In the genomic region with DNA sequence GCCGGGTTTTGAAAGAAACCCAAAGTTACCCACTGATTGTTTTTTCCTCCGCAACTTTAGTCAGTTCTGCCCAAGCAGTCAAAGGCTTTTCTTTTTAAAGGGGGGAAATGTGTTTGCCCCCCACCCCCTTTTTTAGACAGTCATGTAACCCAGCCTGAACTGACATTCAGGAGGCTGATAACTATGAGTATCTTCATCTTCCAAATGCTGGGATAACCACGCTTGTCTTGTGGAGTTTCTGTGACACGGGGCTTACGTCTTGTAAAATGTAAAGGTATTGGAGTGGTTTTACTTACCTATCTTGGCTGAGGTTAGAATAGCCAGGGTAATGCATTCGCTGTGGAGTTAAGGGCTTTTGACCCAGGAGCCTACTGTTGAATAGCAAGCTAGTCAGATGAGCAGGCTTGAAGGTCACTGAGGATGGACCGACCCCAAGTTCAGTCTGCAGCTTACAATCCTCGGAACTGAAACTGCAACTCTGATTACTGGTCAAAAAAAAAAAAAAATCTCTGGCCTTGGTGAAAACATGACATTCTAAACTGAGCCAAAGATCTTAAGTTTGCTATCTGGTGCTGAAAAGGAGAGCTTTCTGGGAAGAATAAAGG, we compare ENCODE assay signal across 8 mouse cellular contexts. TPM values are rescaled to one million over a fixed set of nuclear protein-coding genes. Genes with fewer than 3 reads are reported as not detected.
DNase-seq lines count a peak whose midpoint lies in the region; ATAC-seq and TF ChIP-seq lines count a peak whose summit lies in the region.

A gene (minus strand): TSS at position 318 of the 605 bp plus-strand sequence.

- peak; percentile 40 for DNase-seq in lung, postnatal 0 days (ENCODE audit: low spot score)
- no peak for DNase-seq in lung, postnatal 36 days
- DNase-seq in brain, adult 2 months (ENCODE audit: low read depth, low spot score) = peak; percentile 24
- no peak for DNase-seq in gastrocnemius, postnatal 36 days
- no peak for DNase-seq in liver, embryonic 14.5 days (ENCODE audit: low read depth in 3 of 3, low spot score in 3 of 3)
- no peak for DNase-seq in right cerebral cortex, postnatal 4 days
- DNase-seq in urinary bladder, postnatal 25 days (ENCODE audit: low spot score) = no peak

- H3K4me1 ChIP-seq in lung, postnatal 0 days (ENCODE audit: insufficient read depth, low read depth, low read length) = no peaks in the 10 kb centered on the region
- H3K4me1 ChIP-seq in intestine, postnatal 0 days (replicated peaks; ENCODE audit: control insufficient read depth, insufficient read depth, low read length) = no peaks in the 10 kb centered on the region
- peaks cover 9% of the 10 kb centered on the region in 2 experiments for H3K4me1 ChIP-seq in liver, embryonic 14.5 days (replicated peaks; ENCODE audit: control insufficient read depth in 2 of 2, insufficient read depth in 2 of 2, low read length in 1 of 2)

- peak within 1 kb of the TSS; percentile 57 for H3K9ac ChIP-seq in lung, postnatal 0 days (replicated peaks; ENCODE audit: low read depth)
- peak within 1 kb of the TSS; percentile 73 for H3K9ac ChIP-seq in intestine, postnatal 0 days (ENCODE audit: low read depth, low read length)
- peak within 1 kb of the TSS; percentile 89 for H3K9ac ChIP-seq in liver, embryonic 14.5 days (replicated peaks)

- no peaks in the 10 kb centered on the region for H3K27me3 ChIP-seq in lung, postnatal 0 days (replicated peaks; ENCODE audit: insufficient read depth, low read length)
- no peaks in the 10 kb centered on the region for H3K27me3 ChIP-seq in intestine, postnatal 0 days (replicated peaks; ENCODE audit: control insufficient read depth, insufficient read depth, low read length)
- H3K27me3 ChIP-seq in liver, embryonic 14.5 days (ENCODE audit: control insufficient read depth, insufficient read depth, low read length) = no peaks in the 10 kb centered on the region

- TF ChIP-seq CTCF in lung, postnatal 0 days (IDR thresholded peaks at IDR 0.05) = no peak
- TF ChIP-seq CTCF in intestine, postnatal 0 days (IDR thresholded peaks at IDR 0.05; ENCODE audit: low read depth) = no peak
- no peak for TF ChIP-seq CTCF in liver, embryonic 14.5 days (IDR thresholded peaks at IDR 0.05; ENCODE audit: low read depth)

- no peaks in the 10 kb centered on the region for H3K9me3 ChIP-seq in lung, postnatal 0 days (ENCODE audit: low read length)
- H3K9me3 ChIP-seq in intestine, postnatal 0 days (ENCODE audit: control insufficient read depth) = no peaks in the 10 kb centered on the region
- H3K9me3 ChIP-seq in liver, embryonic 14.5 days (ENCODE audit: control insufficient read depth, low read length) = no peaks in the 10 kb centered on the region

- H3K36me3 ChIP-seq in lung, postnatal 0 days (ENCODE audit: insufficient read depth, low read length) = no peaks in the 10 kb centered on the region
- 0 out of 2 replicates have a peak, but pooled peaks cover 3% of the 10 kb centered on the region for H3K36me3 ChIP-seq in intestine, postnatal 0 days (ENCODE audit: control insufficient read depth, insufficient read depth)
- H3K36me3 ChIP-seq in liver, embryonic 14.5 days (replicated peaks; ENCODE audit: control insufficient read depth, insufficient read depth, low read depth) = no peaks in the 10 kb centered on the region

- intact Hi-C loops in gastrocnemius, postnatal 36 days (cut with DNase I) = no loop called here

- no peak for ATAC-seq in lung, postnatal 0 days
- ATAC-seq in intestine, postnatal 0 days = peak; percentile 19; the same call in 1 of the 2 replicates
- peak; percentile 0; the same call in 1 of the 2 replicates for ATAC-seq in liver, embryonic 14.5 days (ENCODE audit: insufficient read depth)

- H3K4me2 ChIP-seq in lung, postnatal 0 days (replicated peaks; ENCODE audit: low read depth, low read length) = peak within 1 kb of the TSS; percentile 69
- peak within 1 kb of the TSS; percentile 80 for H3K4me2 ChIP-seq in intestine, postnatal 0 days (replicated peaks; ENCODE audit: low read depth)
- peak within 1 kb of the TSS; percentile 90 for H3K4me2 ChIP-seq in liver, embryonic 14.5 days (ENCODE audit: low read depth)

- TF ChIP-seq EP300 in lung, postnatal 0 days (IDR thresholded peaks at IDR 0.05) = no peak; the same call in 1 of the 2 replicates
- no peak for TF ChIP-seq EP300 in liver, embryonic 14.5 days (IDR thresholded peaks at IDR 0.05; ENCODE audit: low read depth)

- H3K4me3 ChIP-seq in lung, postnatal 0 days (ENCODE audit: low read depth, low read length) = peak within 1 kb of the TSS; percentile 84
- H3K4me3 ChIP-seq in intestine, postnatal 0 days (ENCODE audit: low read depth, low read length) = peak within 1 kb of the TSS; percentile 86
- H3K4me3 ChIP-seq in liver, embryonic 14.5 days (ENCODE audit: insufficient read depth in 1 of 2, low read depth in 2 of 2, low read length in 2 of 2) = peak within 1 kb of the TSS; percentile 81 to 90

- WGBS in lung, postnatal 0 days = 2% methylated on average over 8 of the region's 8 CpGs
- WGBS in intestine, postnatal 0 days = under 1% methylated on average over 8 of the region's 8 CpGs
- WGBS in liver, embryonic 14.5 days (ENCODE audit: insufficient replicate concordance) = 2% methylated on average over 8 of the region's 8 CpGs

- peak within 1 kb of the TSS; percentile 87 for H3K27ac ChIP-seq in lung, postnatal 0 days (ENCODE audit: low read length)
- peak within 1 kb of the TSS; percentile 94 for H3K27ac ChIP-seq in intestine, postnatal 0 days (ENCODE audit: low read depth, low read length)
- H3K27ac ChIP-seq in liver, embryonic 14.5 days = peak within 1 kb of the TSS; percentile 83

RNA-seq across cellular contexts. Expression of the gene that starts here (rescaled TPM):
- 34.3 and 34.8 TPM in 2 replicates for polyA plus RNA-seq in lung, postnatal 0 days (2015; fragmentation: Nextera tagmentation; extraction: Ambion mirVana)
- total RNA-seq in gastrocnemius, postnatal 36 days (2021) = 10 to 100 TPM; 25.8 to 30.9 TPM
- polyA plus RNA-seq in intestine, postnatal 0 days (2015; fragmentation: Nextera tagmentation; extraction: Ambion mirVana) = 41.6 and 44.3 TPM in 2 replicates
- 10.3 and 16.5 TPM in 2 replicates for polyA plus RNA-seq in liver, embryonic 14.5 days (2012; rRNA removed)
- 22.3 and 23.8 TPM in 2 replicates for polyA plus RNA-seq in liver, embryonic 14.5 days (2014; fragmentation: Nextera tagmentation; extraction: Ambion mirVana)

Comparison
In these comparisons a context has a peak if more than half of its experiments do, and no peak if none do; other contexts are left out.
1. DNase-seq: peak in lung, postnatal 0 days (single experiment) and brain, adult 2 months (single experiment); none in lung, postnatal 36 days (single experiment), gastrocnemius, postnatal 36 days (0 of 2), liver, embryonic 14.5 days (0 of 3), right cerebral cortex, postnatal 4 days (single experiment) and urinary bladder, postnatal 25 days (single experiment).
2. Peak in every context shown above with its lines, with median percentiles within 50 percentile points of each other: H3K27ac ChIP-seq, H3K4me2 ChIP-seq, H3K4me3 ChIP-seq and H3K9ac ChIP-seq.